Mouse (Mus musculus) megakaryocyte-erythroid progenitor cell, adult 5-6 weeks (primary cell): ENCODE data around the gene Ccdc157. TPM values are rescaled to one million over a fixed set of nuclear protein-coding genes. Genes with fewer than 3 reads are reported as not detected.
"Not testable (repeated sequence)": the region's sequence is repeated elsewhere in the genome, so short reads cannot be mapped to it uniquely, and the experiment has no call there.

Experiments
- ATAC-seq: replicated peaks from 2 replicates; pipeline ENCODE4 v1.8.0; 2016; ENCODE audit warnings: mild to moderate bottlenecking, inconsistent platforms; ENCODE audit not compliant: severe bottlenecking, poor library complexity, low FRiP score, low TSS enrichment
- total RNA-seq, 2 experiments: library from RNA; stranded (forward) in 1 of 2; stranded (reverse) in 1 of 2; fragments of 200-1000, 215-1000 nt in 1 of 2; fragments of >200 nt in 1 of 2; fragmentation: Nextera tagmentation in 1 of 2; gene quantifications; 2 replicates each; pipeline ENCODE4 v1.2.3; 2014 to 2017

The Ccdc157 gene
- total RNA-seq, 2 experiments from 2014 or later = 0.48 to 0.80 TPM

DNA sequence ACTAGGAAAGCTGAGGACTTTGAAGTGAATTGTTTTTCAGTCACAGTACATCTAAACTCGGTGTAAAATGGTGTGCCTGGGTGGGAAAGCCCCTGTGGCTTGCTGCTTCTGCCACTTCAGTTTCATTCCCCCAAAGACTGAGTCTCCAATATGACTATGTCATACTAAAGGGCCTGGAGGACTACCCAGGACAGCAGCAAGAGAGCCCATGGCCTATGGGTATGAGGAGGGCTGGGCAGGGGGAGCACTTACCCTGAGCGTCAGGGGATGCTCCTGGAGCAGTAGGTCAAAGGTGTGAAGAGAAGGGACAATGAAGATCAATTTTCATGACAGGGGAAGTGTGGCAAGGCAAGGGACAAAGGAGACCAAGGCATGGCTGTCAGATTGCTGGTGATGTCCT is 21.1 kb downstream of the Ccdc157 start:
- no peak for ATAC-seq

DNA sequence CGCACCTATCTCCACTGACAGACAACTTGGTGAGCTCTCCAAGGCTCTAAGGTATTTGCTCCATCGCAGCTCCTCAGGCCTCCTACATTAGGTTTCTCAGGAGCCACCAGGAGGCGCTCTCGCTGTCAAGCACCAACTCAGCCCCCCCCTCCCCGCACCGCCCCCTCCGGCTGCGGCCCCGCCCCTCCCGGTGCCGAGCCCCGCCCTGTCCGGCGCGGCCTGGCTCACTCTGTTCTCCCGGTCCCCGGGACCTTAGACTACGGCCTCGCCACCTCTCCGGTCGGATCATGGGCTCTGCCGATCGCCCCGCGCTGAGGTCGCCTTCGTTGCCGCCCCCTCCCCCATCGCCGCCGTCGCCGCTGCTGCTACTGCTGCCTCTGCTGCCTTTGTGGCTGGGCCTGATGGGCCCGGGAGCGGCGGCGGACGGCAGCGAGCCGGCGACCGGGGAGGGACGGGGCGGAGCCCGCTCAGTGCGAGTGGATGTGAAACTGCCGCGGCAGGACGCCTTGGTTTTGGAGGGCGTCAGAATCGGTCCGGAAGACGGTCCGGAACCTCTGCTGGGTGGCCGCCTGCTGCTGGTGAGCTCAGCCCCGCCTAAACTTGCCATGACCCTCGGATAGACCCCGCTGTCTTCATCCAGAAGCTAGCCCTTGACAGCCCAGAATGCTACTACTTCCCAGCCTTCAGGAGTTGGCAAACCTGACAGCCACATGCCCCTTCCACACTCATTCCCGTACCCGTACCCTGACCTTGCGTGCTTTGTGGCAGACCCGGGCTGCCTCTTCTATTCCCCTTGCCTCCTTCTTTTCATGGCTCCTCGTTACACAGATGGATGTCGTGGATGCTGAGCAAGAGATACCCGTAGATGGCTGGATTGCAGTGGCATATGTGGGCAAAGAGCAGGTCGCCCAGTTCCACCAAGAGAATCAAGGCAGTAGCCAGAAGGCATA is 24.8 kb downstream of the Ccdc157 start, which contains the start of gene Rnf215:
Gene Rnf215 (plus strand): TSS at position 217 of the 950 bp plus-strand sequence.
- peak; percentile 71 for ATAC-seq

DNA sequence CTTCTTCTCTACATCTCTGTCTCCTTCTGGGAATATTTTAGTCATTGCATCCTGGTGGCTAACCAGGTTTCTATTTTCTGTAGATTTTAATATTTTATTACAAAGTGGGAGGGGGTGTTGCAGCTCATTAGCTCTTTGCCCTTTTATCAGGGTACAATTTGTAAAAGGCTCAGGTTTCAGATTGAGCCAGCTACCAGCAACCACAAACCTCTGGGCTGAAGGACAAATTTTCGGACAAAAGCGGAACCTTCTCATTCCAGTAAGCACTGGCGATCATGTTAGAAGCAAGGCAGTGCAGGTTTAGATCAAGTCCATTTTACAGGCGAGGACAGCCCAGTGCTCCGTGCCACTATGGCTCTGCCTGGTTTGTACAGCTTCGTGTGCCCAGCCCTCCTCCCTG is 25.7 kb downstream of the Ccdc157 start:
- ATAC-seq = no peak

DNA sequence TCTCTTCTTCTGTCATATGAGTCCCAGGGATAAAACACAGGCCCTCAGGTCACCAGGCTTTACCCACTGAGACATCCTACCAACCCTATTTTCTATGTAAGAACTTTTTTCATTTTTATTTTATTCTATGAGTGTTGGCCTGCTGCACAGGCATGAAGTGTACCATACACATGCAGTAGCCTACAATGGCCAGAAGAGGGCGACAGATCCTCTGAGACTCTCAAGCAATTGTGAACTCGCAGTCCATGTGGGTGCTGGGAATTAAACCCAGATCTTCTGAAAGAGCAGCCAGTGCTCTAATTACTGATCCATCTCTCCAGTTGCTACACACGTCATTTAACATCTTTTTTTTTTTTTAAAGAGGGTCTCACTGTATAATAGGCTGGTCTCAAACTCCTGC is 26.6 kb downstream of the Ccdc157 start:
- no peak for ATAC-seq

DNA sequence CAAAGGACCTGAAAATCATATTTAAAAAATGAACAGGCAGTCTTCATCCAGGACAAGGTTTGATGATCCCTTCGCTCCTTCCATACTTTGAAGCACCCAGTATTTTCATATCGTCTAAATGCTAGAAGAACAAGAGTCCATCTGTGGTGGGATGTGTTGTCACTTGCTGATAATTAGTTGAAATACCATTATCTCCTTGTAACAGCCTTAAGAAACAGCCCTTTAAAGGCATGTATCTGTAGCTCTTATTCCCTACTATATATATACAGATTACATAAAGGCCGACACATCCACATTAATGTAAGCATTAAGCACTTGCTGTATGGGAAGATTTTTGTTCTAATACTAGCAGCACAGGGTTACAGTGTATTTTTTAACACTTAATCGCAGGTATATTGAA is 31.6 kb downstream of the Ccdc157 start:
- ATAC-seq = peak; percentile 45

DNA sequence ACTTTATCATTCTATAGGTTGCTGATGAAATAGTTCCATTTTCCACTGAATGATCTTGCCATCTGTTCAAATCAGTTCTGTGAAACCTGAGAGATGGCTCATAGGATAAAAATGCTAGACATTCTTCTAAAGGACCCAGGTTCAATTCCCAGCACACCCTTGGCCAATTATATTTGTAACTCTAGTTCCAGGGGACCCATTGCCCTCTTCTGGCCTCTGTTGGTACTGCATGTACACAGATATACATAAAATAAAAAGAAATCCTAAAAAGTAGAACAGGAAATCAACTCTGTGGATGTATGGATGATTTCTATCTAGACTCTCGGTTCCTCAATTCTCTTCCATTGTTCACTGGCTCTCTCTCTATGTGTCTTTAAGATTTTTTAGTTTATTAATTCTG is 33.0 kb downstream of the Ccdc157 start:
- ATAC-seq = no peak

DNA sequence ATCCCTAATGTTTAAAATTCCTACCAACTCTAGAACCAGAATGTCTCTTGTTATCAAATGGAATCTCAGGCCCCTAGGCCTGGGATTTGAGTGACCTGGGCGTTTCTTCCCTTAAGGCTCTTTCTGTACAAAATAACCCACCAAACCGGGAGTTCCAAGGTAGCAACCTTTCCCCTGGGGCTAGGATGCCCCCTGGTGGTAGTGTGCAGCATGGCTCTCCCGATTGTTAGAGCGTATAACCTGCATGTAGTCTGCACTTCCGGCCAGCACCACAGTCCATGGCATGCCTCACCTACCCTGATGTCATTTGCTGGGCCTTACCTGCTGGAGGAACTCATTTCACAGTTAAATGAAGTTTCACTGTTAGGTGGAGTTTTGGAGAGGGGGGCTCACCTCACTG is 36.2 kb downstream of the Ccdc157 start:
- peak; percentile 72 for ATAC-seq

DNA sequence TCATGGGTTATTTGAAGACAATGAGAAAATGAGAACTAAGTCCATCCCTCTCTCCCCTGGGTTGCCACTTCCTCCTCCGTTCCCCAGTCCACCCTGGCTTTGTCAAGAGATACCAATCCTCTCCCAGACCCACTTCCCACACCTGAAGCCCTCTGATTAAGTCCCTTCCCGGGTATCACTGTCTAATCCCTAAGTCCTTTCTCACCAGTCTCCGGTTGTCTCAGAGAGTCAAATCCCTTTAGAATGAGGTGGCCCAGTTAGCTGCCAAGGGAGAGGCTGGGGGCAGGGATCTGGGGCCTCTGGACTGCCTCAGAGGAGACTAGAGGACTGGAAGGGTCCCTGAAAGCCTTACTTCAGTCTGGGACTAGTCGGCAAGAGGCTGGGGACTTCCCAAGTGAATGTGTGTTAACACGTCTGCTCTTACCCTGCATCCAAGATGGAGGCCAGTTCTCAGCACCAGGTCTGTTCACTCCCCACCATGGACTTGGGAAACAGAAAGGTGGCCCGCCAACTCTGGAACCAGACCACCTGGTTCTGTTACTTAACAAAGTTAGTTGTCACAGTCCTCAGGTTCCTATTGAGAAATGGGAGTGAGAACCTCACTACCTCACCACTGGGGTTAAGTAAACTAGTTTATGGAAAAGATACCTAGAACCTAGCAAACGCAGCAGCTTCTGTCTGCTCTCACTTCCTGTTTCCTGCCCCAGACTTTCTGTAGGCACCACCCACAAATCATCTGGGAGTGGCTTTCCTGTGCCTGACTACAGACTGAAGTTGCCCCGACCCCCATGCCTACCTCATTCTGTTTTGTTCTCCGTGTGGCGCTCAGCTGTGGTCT is 37.1 kb downstream of the Ccdc157 start, which contains the start of gene Sec14l2:
Gene Sec14l2 (minus strand): TSS at position 674 of the 838 bp plus-strand sequence.
- peak; percentile 17; the same call in 1 of the 2 replicates for ATAC-seq

DNA sequence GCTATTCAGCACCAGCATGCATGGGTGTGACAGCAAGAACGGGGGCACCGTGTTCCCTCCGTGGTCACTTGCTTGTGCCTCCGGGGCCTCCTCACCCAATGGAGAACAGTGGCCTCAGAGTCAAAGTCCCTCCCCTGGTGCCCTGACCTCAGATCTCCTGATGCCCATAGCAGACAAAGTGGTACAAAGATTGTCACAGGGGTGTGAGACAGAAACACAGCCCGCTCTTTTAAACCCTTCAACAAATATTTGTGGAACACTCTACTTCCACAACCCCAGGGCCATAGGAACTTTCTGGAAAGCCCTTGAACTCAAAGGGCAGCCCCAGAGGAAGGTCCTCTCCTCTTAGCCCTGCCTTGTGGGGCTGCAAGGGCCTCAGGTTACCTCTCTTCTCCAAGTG is 37.9 kb downstream of the Ccdc157 start:
- no peak for ATAC-seq

DNA sequence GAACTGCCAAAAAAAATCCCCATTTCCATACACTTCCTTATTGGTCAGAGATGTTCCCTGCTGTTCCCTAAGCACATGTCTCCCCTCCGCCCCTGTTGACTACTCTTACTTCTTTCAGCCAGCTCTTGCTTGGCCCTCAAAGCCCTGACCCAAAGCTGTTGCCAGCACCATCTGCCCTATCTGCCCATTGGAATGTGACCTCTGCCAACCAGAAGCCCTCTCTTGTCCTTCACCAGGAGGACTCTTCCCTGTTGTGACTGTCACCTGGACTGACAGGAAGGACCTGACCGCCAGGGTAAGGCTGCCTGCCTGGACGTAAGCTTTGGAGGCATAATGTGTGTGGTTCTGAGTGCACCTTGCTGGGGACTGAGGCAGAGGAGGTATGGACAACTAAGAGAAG is 38.4 kb downstream of the Ccdc157 start:
- ATAC-seq = no peak

DNA sequence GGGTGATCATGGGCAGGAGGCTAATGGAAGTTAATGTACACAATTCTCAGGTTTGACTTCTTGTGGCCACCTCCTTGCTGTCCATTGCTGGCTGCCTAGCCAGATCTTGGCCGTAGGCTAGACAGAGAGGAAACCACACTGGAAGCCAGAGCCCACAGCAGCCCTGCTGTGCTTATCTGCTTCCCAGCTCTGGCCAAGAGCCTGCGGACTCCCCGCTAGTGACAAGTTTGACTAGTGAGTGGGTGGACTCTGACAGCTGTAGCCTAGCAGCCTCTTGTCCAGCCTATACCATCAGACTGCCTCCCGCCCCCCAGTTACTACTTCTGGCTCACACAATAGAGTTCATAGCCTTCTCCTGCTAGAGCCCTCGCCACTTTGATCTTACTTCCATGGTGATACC is 40.5 kb downstream of the Ccdc157 start:
- no peak for ATAC-seq

DNA sequence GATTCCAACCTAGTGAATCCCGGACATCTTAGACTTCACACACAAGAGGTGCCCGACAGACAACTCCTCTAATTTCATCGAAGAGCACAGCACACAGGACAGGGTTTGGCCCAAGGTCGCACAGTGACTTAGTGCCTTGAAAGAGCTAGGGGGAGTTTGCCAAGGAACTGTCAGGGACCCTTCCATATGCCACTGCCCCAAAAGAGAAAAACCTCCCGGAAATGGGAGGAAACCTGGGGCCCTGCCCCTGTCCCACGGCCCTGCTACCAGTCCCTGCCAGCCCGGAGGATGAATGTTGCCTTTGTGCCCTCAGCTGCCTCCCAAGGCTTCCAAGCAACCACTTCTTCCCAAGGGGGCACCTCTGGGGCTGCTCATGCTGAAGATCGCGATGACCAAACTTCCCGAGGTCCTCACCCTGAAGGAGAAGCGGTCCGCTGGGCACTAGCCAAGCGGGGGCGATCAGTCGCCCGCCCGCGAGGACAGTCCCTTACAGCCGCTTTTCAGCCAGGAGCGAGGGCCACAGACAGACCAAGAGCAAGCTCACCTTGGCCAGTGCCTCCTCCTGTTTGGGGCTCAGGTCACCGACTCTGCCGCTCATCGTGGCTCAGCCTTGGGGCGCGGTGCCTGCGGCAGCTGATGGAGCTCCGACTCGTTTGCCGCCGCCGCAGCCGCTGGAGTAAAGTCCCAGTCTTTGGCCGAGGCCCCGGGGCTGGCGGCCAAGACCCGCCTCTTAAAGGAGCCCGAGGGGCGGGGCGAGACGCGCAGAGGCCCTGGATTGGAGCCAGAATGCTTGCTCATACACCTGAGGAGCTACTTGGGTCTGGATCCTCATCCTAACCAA is 41.8 kb downstream of the Ccdc157 start:
- ATAC-seq = peak; percentile 41

DNA sequence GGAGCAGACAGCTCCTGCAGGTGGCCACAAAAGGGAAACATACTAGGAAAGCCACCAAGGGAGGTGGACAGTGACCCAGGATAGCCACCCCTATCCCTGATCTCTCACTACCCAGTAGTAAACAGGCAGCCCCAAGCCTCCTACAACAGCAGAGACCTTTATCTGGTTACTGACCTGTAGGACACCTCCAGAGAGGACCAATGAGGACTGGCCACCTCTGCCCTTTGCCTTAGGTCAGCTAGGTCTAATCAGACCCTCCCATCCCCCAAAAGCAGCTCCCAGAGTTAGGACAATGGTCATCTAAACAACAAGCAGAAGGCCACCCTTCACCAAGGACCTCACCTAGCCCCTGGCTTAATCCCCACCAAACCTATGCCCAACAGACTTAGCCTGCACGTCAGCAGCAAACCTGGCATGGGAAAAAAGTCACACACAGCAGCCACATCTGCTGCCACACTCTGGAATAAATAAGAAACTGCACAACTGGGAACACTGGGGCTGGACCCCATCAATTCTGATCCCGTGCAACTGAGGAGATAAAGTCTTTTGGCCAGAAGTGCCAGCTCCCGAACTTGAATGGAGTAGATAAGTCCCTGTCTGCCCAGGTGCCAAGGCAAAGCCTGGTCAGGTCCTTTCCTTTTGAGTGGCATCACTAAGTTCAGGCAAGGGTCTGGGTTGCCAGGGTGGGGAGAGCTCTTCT is 42.6 kb downstream of the Ccdc157 start:
- peak; percentile 36 for ATAC-seq

DNA sequence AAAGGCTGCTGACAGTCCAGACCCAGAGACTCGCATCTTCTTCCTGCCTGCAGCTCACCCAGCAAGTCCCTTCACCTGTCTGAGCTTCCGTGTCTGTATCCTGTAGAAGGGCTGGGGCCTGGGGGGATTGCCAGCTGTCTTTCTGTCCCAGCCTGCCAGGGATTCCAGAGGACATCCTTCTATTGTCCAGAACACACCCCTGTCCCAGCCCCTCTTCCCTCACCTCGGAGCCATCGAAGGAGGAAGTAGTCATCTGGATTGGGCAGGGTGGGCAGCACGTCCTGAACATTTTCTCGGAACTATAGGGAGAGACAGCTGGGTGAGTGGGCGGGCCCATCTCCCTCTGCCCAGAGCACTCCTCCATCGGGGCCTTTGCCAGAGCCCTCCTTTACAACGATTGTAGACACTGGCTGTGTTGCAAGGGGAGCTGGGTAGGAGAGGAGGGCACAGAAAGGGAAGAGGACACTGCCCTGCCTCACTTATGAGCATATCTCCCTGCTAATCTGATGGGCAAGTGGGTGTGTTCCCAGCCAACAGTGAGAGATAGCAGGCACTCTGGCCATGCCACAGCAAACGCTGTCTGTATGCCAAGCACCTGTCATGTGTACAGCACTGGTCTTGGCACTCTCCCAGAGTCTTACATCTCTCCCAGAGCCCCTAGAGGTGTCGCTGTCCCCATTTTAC is 43.5 kb downstream of the Ccdc157 start:
- peak; percentile 71 for ATAC-seq

DNA sequence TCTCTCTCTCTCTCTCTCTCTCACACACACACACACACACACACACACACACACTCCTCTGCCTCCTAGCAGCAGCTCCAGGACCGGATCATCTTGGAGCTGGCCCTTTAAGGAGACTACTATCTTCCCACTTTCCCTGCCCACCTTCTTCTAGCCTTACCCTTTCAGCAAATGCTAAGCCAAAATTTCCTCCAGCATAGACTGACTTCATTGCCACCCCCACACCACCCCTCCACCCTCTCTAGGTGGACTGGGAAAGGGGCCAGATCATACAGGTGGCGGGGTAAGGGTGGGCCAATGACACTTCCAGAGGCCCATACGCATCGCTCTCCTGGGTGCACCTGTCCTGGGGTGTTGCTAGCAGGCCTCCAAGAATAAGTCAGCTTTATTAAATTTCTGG is 44.7 kb downstream of the Ccdc157 start:
- ATAC-seq = no peak

DNA sequence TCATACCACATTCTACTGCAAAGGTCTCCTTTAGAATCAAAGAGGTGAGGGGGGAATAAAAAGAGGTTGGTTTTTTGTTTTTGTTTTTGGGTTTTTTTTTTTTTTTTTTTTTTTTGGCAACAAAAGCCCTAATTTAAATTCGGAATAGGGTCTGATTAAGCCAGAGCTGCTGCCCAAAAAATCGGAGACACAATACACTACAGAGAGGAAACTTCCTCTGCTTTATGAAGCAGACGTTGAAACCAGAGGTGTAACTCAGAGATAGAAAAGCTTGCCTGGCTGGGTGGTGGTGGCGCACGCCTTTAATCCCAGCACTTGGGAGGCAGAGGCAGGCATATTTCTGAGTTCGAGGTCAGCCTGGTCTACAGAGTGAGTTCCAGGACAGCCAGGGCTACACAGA is 45.6 kb downstream of the Ccdc157 start:
- not testable (repeated sequence) for ATAC-seq

DNA sequence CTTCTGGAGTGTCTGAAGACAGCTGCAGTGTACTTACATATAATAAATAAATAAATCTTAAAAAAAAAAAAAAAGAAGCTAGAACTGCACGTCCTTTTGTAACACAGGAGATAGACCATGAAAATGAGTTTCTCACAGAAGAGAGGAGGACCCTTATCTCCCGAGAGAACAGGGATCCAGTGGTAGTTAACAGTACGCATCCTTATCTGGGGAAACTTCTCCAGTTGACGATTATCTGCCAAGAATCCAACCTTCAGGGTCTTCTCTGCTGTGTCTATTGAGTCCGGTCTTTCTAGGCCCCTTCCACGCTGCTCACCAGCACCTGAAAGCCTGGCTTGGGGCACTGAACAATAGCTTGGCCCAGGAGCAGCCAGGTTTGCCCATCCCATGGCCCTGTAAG is 46.1 kb downstream of the Ccdc157 start:
- ATAC-seq = no peak

DNA sequence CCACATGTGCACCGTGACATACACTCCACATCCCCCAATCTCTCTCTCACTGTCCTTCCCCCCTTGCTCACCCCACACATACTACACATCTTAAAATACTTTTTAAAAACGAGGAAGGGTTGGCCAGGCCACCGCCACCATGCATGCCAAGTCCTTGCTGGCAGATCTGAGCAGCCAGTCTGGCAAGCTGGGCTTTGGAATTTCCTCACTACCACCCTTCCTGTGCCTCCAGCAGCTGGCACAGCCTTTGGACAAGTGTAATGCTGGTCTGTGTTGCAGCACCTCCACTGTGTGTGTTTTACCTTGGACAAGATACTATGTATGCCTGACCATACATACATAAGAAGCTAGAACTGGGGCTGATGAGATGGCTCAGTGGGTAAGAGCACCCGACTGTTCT is 46.6 kb downstream of the Ccdc157 start:
- no peak for ATAC-seq
